Mouse (Mus musculus): ENCODE measurements around the gene Spc24. TPM values are rescaled to one million over a fixed set of nuclear protein-coding genes. Genes with fewer than 3 reads are reported as not detected.
"Not testable (repeated sequence)": the region's sequence is repeated elsewhere in the genome, so short reads cannot be mapped to it uniquely, and the experiment has no call there.

The Spc24 gene
- polyA plus RNA-seq, 1 experiment from 2014 or later, result 64.3 TPM

- not testable (repeated sequence) for H3K9me3 ChIP-seq (replicated peaks; ENCODE audit: control insufficient read depth, low read length)
Measured at GRCm38 (mm10) chr9:21773396-21773795, 13.3 kb upstream of the Spc24 start.

GRCm38 (mm10) chr9:21769558-21770183 lies 9.6 kb upstream of the Spc24 start:
- no peaks in the 10 kb centered on the region for H3K36me3 ChIP-seq (ENCODE audit: control insufficient read depth, insufficient read depth, low read length)
- H3K4me2 ChIP-seq (ENCODE audit: low read length), result no peak overlapping the region
- no peak overlapping the region for H3K27ac ChIP-seq (ENCODE audit: low read depth, low read length)
- DNase-seq (ENCODE audit: low spot score), result no peak
- H3K9me3 ChIP-seq (replicated peaks; ENCODE audit: control insufficient read depth, low read length), result no peaks in the 10 kb centered on the region
- no peaks in the 10 kb centered on the region; the same call in 1 of the 2 replicates for H3K4me1 ChIP-seq (ENCODE audit: control insufficient read depth, insufficient read depth, low read length)
- H3K27me3 ChIP-seq (replicated peaks; ENCODE audit: control insufficient read depth, insufficient read depth, low read length), result no peaks in the 10 kb centered on the region
- 81% methylated on average over 26 of the region's 26 CpGs for WGBS
- no peak for ATAC-seq
- H3K4me3 ChIP-seq (ENCODE audit: low read depth, low read length), result no peak overlapping the region
- H3K9ac ChIP-seq (ENCODE audit: low read length), result 0 out of 2 replicates have a peak overlapping the region, but pooled peaks have one; percentile 3

More at GRCm38 (mm10) chr9:21773396-21773795, 13.3 kb upstream of the Spc24 start:
- not testable (repeated sequence) for H3K4me1 ChIP-seq (ENCODE audit: control insufficient read depth, insufficient read depth, low read length); H3K27me3 ChIP-seq (replicated peaks; ENCODE audit: control insufficient read depth, insufficient read depth, low read length); H3K27ac ChIP-seq (ENCODE audit: low read depth, low read length); H3K4me3 ChIP-seq (ENCODE audit: low read depth, low read length); ATAC-seq; H3K4me2 ChIP-seq (ENCODE audit: low read length); H3K9ac ChIP-seq (ENCODE audit: low read length); DNase-seq (ENCODE audit: low spot score); H3K36me3 ChIP-seq (ENCODE audit: control insufficient read depth, insufficient read depth, low read length)
- 75% methylated on average over 5 of the region's 5 CpGs for WGBS

GRCm38 (mm10) chr9:21768511-21769411 lies 8.7 kb upstream of the Spc24 start:
- H3K9me3 ChIP-seq (replicated peaks; ENCODE audit: control insufficient read depth, low read length), result no peaks in the 10 kb centered on the region
- H3K36me3 ChIP-seq (ENCODE audit: control insufficient read depth, insufficient read depth, low read length), result no peaks in the 10 kb centered on the region
- H3K4me2 ChIP-seq (ENCODE audit: low read length), result no peak overlapping the region
- WGBS, result 59% methylated on average over 13 of the region's 13 CpGs
- peak overlapping the region; percentile 48 for H3K27ac ChIP-seq (ENCODE audit: low read depth, low read length)
- H3K9ac ChIP-seq (ENCODE audit: low read length), result no peak overlapping the region
- no peaks in the 10 kb centered on the region for H3K27me3 ChIP-seq (replicated peaks; ENCODE audit: control insufficient read depth, insufficient read depth, low read length)
- DNase-seq (ENCODE audit: low spot score), result no peak
- ATAC-seq, result peak; percentile 12; the same call in 1 of the 2 replicates
- H3K4me1 ChIP-seq (ENCODE audit: control insufficient read depth, insufficient read depth, low read length), result no peaks in the 10 kb centered on the region; the same call in 1 of the 2 replicates
- H3K4me3 ChIP-seq (ENCODE audit: low read depth, low read length), result no peak overlapping the region

- Histone ChIP-seq H3K4me1 (ENCODE audit: control insufficient read depth, insufficient read depth, low read length) (no peaks in the 10 kb centered on the region; the same call in 1 of the 2 replicates), H3K27ac (ENCODE audit: low read depth, low read length) (no peak overlapping the region)
Measured at GRCm38 (mm10) chr9:21767896-21768295, 7.8 kb upstream of the Spc24 start.

GRCm38 (mm10) chr9:21764084-21764999 lies 4.2 kb upstream of the Spc24 start:
- no peaks in the 10 kb centered on the region for H3K27me3 ChIP-seq (replicated peaks; ENCODE audit: control insufficient read depth, insufficient read depth, low read length)
- no peak overlapping the region for H3K4me3 ChIP-seq (ENCODE audit: low read depth, low read length)
- H3K4me1 ChIP-seq (ENCODE audit: control insufficient read depth, insufficient read depth, low read length), result no peaks in the 10 kb centered on the region; the same call in 1 of the 2 replicates
- no peak for ATAC-seq
- whole genome bisulfite sequencing, result 96% methylated on average over 6 of the region's 6 CpGs
- no peaks in the 10 kb centered on the region for H3K9me3 ChIP-seq (replicated peaks; ENCODE audit: control insufficient read depth, low read length)
- no peak for DNase-seq (ENCODE audit: low spot score)
- H3K27ac ChIP-seq (ENCODE audit: low read depth, low read length), result no peak overlapping the region
- H3K4me2 ChIP-seq (ENCODE audit: low read length), result no peak overlapping the region
- H3K36me3 ChIP-seq (ENCODE audit: control insufficient read depth, insufficient read depth, low read length), result no peaks in the 10 kb centered on the region
- H3K9ac ChIP-seq (ENCODE audit: low read length), result no peak overlapping the region

More at GRCm38 (mm10) chr9:21767896-21768295, 7.8 kb upstream of the Spc24 start:
- DNase-seq (ENCODE audit: low spot score), result no peak
- H3K4me2 ChIP-seq (ENCODE audit: low read length), result no peak overlapping the region
- H3K36me3 ChIP-seq (ENCODE audit: control insufficient read depth, insufficient read depth, low read length), result no peaks in the 10 kb centered on the region
- no peaks in the 10 kb centered on the region for H3K9me3 ChIP-seq (replicated peaks; ENCODE audit: control insufficient read depth, low read length)
- no peak overlapping the region for H3K4me3 ChIP-seq (ENCODE audit: low read depth, low read length)
- WGBS, result 88% methylated on average over 11 of the region's 11 CpGs
- no peak for ATAC-seq
- H3K27me3 ChIP-seq (replicated peaks; ENCODE audit: control insufficient read depth, insufficient read depth, low read length), result no peaks in the 10 kb centered on the region
- H3K9ac ChIP-seq (ENCODE audit: low read length), result no peak overlapping the region

GRCm38 (mm10) chr9:21762135-21762534 lies 2.0 kb upstream of the Spc24 start:
- H3K4me2 ChIP-seq (ENCODE audit: low read length), result no peak overlapping the region
- no peak for ATAC-seq
- H3K27me3 ChIP-seq (replicated peaks; ENCODE audit: control insufficient read depth, insufficient read depth, low read length), result no peaks in the 10 kb centered on the region
- H3K9ac ChIP-seq (ENCODE audit: low read length), result no peak overlapping the region
- no peak overlapping the region for H3K4me3 ChIP-seq (ENCODE audit: low read depth, low read length)
- no peaks in the 10 kb centered on the region for H3K9me3 ChIP-seq (replicated peaks; ENCODE audit: control insufficient read depth, low read length)
- 0 out of 2 replicates have a peak, but pooled peaks cover 3% of the 10 kb centered on the region for H3K36me3 ChIP-seq (ENCODE audit: control insufficient read depth, insufficient read depth, low read length)
- H3K4me1 ChIP-seq (ENCODE audit: control insufficient read depth, insufficient read depth, low read length), result peaks cover 6% of the 10 kb centered on the region; the same call in 1 of the 2 replicates
- DNase-seq (ENCODE audit: low spot score), result no peak
- no peak overlapping the region for H3K27ac ChIP-seq (ENCODE audit: low read depth, low read length)

GRCm38 (mm10) chr9:21759718-21760117 lies 385 bp downstream of the Spc24 start:
- H3K4me2 ChIP-seq (ENCODE audit: low read length), result peak overlapping the region; percentile 56
- H3K36me3 ChIP-seq (ENCODE audit: control insufficient read depth, insufficient read depth, low read length), result peaks cover 15% of the 10 kb centered on the region; the same call in 1 of the 2 replicates
- H3K9ac ChIP-seq (ENCODE audit: low read length), result peak overlapping the region; percentile 66
- DNase-seq (ENCODE audit: low spot score), result peak; percentile 19
- ATAC-seq, result no peak; the same call in none of the 2 replicates
- under 1% methylated on average over 20 of the region's 20 CpGs for WGBS
- H3K4me3 ChIP-seq (ENCODE audit: low read depth, low read length), result peak overlapping the region; percentile 66
- no peaks in the 10 kb centered on the region for H3K27me3 ChIP-seq (replicated peaks; ENCODE audit: control insufficient read depth, insufficient read depth, low read length)
- no peaks in the 10 kb centered on the region for H3K9me3 ChIP-seq (replicated peaks; ENCODE audit: control insufficient read depth, low read length)
- no peak overlapping the region for H3K27ac ChIP-seq (ENCODE audit: low read depth, low read length)
- peaks cover 6% of the 10 kb centered on the region; the same call in 1 of the 2 replicates for H3K4me1 ChIP-seq (ENCODE audit: control insufficient read depth, insufficient read depth, low read length)
